Mouse (Mus musculus) Patski (cell line): Measurements from ENCODE around the gene Impg2. TPM values are rescaled to one million over a fixed set of nuclear protein-coding genes. Genes with fewer than 3 reads are reported as not detected.

Source experiments
- ATAC-seq: fragments of 100-300 bp; one replicate; pipeline ENCODE4 v1.8.0; 2021
- CTCF ChIA-PET: fragments of 350-600 bp; sonication (Branson Sonifier 250); formaldehyde crosslinking; loops from one replicate; lab custom pipeline; 2022; ENCODE audit warnings: inconsistent platforms; lab: Charles Lee
- POLR2A ChIA-PET: fragments of 350-600 bp; sonication (Branson Sonifier 250); formaldehyde crosslinking; loops from one replicate; lab custom pipeline; 2022; ENCODE audit warnings: antibody characterized with exemption, inconsistent platforms; lab: Charles Lee
- DNase-seq: peaks from one replicate; pipeline ENCODE4 v3.0.0-alpha.2; 2011; ENCODE audit warnings: low read depth, low spot score
- H3K27me3 ChIP-seq: fragments of 371-371 bp; one replicate; pipeline ENCODE4 v1.5.1; 2021
- CTCF ChIP-seq: fragments of 100-300 bp; IDR thresholded peaks from one replicate; pipeline ENCODE4 v1.5.1; 2021
- in situ Hi-C: fragments of 300-500 bp; cut with MboI; formaldehyde crosslinking; loops from 3 replicates; pipeline ENCODE4 v1.11.1; 2018; ENCODE audit warnings: low pct_unique_long_range_greater_than_20kb, mixed read lengths
- polyA plus RNA-seq: library from polyadenylated mRNA; unstranded; gene quantifications from one replicate; pipeline ENCODE4 v1.2.3, GENCODE M21; 2021

The Impg2 gene
- polyA plus RNA-seq, 1 experiment from 2014 or later: 0.24 TPM

DNA sequence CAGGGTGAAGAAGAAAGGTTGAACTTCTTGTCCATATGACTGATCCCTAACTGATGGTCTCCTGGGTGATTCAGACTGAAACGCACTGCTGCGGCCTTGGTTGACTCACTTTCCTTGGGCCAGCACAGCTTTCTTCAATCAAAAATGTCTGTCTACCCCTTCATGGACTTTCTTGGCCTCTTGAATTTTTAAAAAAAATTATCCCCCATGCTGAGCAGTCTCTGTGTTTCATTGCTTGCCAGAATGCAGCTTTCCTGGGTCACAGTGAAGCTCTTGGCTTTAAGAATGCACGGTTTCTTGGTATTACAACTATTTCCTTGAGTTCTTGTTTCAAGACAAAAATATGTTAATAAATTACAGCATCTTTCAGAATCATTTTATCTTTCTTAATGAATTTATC, 41.9 kb downstream of the Impg2 start:
- ATAC-seq: no peak
- in situ Hi-C loops: no loop called here
- ChIA-PET CTCF (interaction anchor here (1.0 to 1.8 kb wide), 3 partner anchors 9 to 24 kb away, joined by 3 to 4 read pairs (median 3); no protein-coding TSS in a partner anchor), POLR2A (no interaction called here)
- H3K27me3 ChIP-seq: no peaks in the 10 kb centered on the region
- TF ChIP-seq CTCF: no peak
- no peak for DNase-seq

DNA sequence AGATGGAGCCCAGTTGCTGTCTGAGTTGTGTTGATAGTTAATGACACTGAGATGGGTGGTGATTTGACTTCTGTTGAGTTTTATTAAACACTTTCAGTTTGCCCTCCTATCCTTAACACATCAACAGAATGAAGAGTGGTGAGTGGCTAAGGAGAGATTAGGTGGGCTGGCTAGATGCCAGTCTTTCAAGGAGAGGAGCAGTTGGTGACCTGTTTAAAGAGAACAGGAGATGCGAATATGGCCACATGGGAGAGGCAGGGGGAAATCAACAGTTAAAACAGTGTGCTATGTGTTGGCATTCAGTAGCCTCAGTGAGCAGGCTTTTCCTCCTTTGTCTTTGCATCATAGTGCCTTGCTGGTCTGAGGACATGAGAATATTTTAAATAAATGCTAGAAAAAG, 69.8 kb downstream of the Impg2 start:
- in situ Hi-C loops: no loop called here
- ChIA-PET CTCF (no interaction called here), POLR2A (no interaction called here)
- DNase-seq (no peak), ATAC-seq (no peak)
- no peaks in the 10 kb centered on the region for H3K27me3 ChIP-seq
- no peak for TF ChIP-seq CTCF

DNA sequence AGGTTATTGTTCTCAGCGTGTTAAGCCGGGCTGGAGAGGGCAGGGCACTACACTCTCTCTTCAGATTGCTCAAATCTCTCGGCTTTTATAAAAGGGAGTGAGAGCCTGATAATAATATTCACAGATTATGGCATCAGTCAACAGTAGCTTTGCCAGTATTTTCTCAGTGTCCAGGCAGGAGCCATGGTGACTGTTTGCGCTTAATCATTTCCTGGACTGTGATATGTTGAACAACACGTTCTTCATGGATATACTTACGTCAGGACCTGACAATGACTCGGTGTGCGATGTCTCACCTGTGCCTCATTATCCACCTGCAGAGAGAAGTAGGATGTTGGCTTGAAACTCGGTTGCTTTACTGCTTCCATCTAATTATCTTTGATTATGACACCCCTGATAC, 74.9 kb downstream of the Impg2 start:
- ChIA-PET CTCF (interaction anchor here (0.8 kb wide), 1 partner anchor 27 kb away, joined by 3 read pairs; no protein-coding TSS in a partner anchor), POLR2A (no interaction called here)
- no peaks in the 10 kb centered on the region for H3K27me3 ChIP-seq
- ATAC-seq (no peak), DNase-seq (no peak)
- TF ChIP-seq CTCF: no peak
- in situ Hi-C loops: no loop called here

DNA sequence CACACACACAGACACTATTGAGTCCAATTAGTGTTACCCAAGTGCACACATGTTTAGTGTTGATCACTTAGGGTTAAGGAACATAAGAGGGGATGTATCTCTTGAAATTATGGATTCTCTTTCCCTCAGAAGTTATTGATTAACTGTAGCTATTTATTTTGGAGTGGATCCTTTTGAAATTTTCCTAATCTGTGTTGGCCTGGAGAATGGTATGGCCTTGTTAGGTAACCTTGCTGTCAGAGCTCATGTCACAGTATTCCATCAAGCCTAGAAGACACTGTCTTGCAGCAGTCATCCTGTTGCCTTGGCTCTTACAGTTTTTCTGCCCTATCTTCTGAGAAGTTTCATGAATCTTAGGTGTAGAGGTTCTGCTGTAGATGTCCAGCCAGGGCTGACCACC, 75.6 kb downstream of the Impg2 start:
- DNase-seq (no peak), ATAC-seq (no peak)
- POLR2A ChIA-PET: no interaction called here
- CTCF ChIA-PET: interaction anchor here (0.8 to 1.3 kb wide), 2 partner anchors 15 to 26 kb away, joined by 3 to 4 read pairs; no protein-coding TSS in a partner anchor
- in situ Hi-C loops: no loop called here
- TF ChIP-seq CTCF: no peak
- no peaks in the 10 kb centered on the region for H3K27me3 ChIP-seq

DNA sequence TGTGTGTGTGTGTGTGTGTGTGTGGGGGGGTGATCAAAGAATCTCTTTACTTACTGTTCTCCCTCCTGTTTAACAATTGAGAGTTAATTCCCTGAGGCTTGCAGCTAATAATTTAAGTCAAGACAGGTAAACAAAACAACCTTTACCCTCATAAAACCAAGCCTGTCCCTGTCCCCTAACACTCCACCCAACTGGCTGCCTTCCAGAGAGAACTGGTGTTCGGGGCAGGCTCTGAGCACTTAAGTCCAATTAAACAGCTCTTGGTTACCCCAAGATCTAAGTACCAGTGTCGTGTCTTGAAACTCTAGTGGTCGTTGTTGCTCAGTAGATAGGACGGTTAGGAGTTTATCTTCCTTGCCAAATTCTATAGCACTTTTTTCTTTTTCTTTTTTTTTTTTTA, 77.2 kb downstream of the Impg2 start:
- CTCF ChIA-PET: interaction anchor here (0.7 kb wide), 1 partner anchor 217 kb away, joined by 3 read pairs; no protein-coding TSS in a partner anchor
- ATAC-seq (no peak), DNase-seq (no peak)
- TF ChIP-seq CTCF: no peak
- H3K27me3 ChIP-seq: no peaks in the 10 kb centered on the region
- in situ Hi-C loops: no loop called here
- POLR2A ChIA-PET: no interaction called here

DNA sequence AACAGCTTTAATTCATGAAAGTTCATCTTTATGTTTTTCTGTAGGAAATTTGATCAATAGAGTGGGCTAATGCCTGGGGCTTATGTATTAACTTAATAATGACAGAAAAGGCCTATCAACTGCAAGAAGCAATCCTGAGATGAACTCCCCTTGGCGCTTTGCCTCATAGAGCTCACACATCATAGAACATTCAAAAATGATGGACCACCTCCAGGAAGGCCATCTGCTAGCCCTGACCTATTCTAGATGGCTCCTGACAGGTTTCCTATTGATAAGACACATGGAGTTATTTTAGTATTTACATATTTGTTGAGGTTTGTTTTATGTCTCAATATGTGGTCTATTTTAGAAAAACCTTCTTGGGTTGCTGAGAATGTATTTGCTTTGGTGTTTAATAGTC, 79.2 kb downstream of the Impg2 start:
- TF ChIP-seq CTCF: no peak
- in situ Hi-C loops: no loop called here
- ATAC-seq (no peak), DNase-seq (no peak)
- ChIA-PET POLR2A (no interaction called here), CTCF (no interaction called here)
- no peaks in the 10 kb centered on the region for H3K27me3 ChIP-seq

DNA sequence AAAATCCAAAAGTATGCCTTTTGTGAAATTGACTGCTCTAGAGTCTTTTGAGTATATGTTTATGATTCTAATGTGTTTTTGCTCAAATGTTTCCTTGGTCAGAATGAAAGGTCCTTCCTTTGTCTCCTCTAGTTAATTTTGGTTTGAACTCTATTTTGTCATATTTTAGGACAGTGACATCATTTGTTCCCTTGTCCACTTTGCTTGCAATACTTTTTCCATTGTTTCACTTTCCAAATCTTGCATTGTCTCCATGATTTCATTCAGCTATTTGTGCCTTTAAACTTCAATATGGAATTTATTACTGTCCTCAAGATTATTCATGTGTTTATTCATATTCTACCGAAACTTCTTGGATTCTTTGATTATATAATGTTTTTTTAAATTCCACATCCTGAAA, 79.8 kb downstream of the Impg2 start:
- POLR2A ChIA-PET: no interaction called here
- DNase-seq (no peak), ATAC-seq (no peak)
- no peak for TF ChIP-seq CTCF
- CTCF ChIA-PET: interaction anchor here (1.3 kb wide), 1 partner anchor 23 kb away, joined by 4 read pairs; no protein-coding TSS in a partner anchor
- H3K27me3 ChIP-seq: no peaks in the 10 kb centered on the region
- in situ Hi-C loops: no loop called here

DNA sequence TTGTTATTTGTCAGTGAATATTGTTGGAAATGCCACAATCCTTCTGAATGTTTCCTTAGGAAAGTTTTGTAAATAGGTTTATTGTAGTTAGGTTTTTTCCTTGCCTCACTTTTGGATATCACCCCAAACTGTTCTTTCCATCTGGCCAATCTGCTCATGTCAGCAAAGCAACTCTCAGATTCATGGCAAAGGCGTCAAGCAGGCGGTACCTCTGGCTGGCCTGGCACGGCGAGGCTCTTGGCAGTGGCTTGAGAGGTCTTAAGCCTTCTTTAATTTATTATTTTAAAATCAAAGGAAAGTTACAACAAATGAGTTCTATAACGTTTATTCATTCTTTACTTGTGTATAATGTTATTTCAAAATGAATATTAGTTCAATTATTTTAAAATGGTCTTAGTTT, 82.0 kb downstream of the Impg2 start:
- in situ Hi-C loops: no loop called here
- CTCF ChIA-PET: interaction anchor here (1.2 kb wide), 1 partner anchor 184 kb away, joined by 3 read pairs; no protein-coding TSS in a partner anchor
- POLR2A ChIA-PET: no interaction called here
- no peaks in the 10 kb centered on the region for H3K27me3 ChIP-seq
- no peak for TF ChIP-seq CTCF
- ATAC-seq (no peak), DNase-seq (no peak)

DNA sequence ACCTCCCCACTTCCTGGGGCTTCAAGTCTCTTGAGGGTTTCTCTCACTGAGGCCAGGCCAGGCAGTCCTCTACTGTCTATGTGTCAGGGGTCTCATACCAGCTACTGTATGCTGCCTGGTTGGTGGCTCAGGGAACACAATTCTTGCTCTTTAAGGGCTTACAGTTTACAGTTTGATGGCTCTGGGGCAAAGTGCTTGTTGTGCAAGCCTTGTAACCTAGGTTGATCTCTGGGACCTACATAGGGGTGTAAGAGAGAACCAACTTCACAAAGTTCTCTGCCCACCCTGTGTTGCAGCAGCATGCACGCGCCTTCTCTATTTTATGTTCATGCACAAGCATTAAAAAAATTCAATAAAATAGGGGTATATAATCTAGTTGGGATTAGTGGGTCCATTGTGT, 82.9 kb downstream of the Impg2 start:
- ChIA-PET CTCF (no interaction called here), POLR2A (no interaction called here)
- TF ChIP-seq CTCF: no peak
- in situ Hi-C loops: no loop called here
- DNase-seq: no peak
- ATAC-seq: no peak
- H3K27me3 ChIP-seq: no peaks in the 10 kb centered on the region

DNA sequence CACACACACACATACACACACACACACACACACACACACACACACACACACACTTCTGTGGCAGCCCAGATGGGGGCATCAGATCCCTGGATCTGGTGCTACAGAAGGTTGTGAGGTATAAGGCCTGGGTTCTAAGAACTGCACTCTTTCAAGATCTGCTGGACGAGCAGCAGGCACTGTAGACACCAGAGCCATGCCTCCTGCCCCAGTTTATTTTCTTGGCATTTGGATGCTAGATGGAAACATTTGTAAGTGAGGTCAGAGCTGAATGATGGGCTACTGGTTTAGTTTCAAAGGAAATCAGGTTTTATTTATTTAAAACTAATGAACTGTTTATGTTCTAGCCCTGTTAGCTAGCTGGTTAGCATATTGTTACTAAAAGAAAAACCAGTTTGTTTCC, 90.8 kb downstream of the Impg2 start:
- no peak for ATAC-seq
- TF ChIP-seq CTCF: no peak
- H3K27me3 ChIP-seq: no peaks in the 10 kb centered on the region
- no peak for DNase-seq
- POLR2A ChIA-PET: no interaction called here
- CTCF ChIA-PET: interaction anchor here (1.3 kb wide), 1 partner anchor 15 kb away, joined by 4 read pairs; no protein-coding TSS in a partner anchor
- in situ Hi-C loops: no loop called here

DNA sequence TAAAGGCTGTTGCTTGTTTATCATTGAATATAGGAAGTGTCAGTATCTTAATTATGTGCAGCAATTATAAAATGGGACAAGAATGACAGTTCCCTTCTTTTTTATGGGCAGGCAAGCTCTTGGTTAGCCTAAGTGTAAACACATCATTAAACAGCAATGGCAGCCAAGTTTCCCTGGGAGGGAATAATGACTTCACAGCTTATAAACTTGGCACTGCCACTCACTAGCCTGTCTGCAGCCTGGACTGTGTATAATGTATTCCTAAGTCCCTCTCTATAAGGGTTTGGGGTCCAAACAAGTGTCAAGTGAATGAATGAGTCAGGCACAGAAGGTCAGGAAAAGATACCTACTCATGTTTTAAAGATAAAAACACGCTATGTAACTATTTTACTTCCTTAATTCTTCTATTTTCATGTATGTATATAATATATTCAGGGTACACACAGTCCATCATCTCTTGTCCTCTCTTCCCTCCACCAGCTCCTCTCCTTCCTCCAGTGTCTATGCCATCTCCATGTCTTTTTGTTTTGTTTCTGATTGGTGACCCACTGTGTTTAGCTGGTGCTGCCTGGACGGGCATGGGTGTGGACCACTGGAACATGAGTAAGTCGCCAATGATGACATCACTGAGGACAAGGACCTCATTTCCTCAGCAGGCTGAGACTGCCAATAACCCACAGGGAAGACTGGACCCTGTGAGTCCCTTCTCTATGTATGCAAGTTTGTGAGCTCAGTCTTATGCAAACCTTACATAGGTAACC, 92.0 kb downstream of the Impg2 start:
- POLR2A ChIA-PET: no interaction called here
- ATAC-seq: no peak
- in situ Hi-C loops: no loop called here
- DNase-seq: no peak
- CTCF ChIA-PET: interaction anchor here (1.9 kb wide), 1 partner anchor 11 kb away, joined by 8 read pairs; no protein-coding TSS in a partner anchor
- TF ChIP-seq CTCF: no peak
- H3K27me3 ChIP-seq: no peaks in the 10 kb centered on the region
